Mouse (Mus musculus) hindbrain, embryonic 15.5 days (tissue): Measurements from ENCODE around the gene Akirin2. TPM values are rescaled to one million over a fixed set of nuclear protein-coding genes. Genes with fewer than 3 reads are reported as not detected.

Experiments
- ATAC-seq: fragments of 200-750 bp; cut with Nextera tagmentation; 2 replicates; pipeline ENCODE4 v1.8.0; 2017; ENCODE audit warnings: low read depth, moderate number of reproducible peaks, moderate TSS enrichment; ENCODE audit not compliant: low FRiP score
- H3K27ac ChIP-seq: fragments of 300-500 bp; sonication (generic); replicated peaks from 2 replicates; pipeline ENCODE4 v1.5.1; 2015; ENCODE audit warnings: mild to moderate bottlenecking, inconsistent platforms
- H3K27me3 ChIP-seq: fragments of 300-500 bp; sonication (generic); 2 replicates; pipeline ENCODE4 v1.6.1; 2015; ENCODE audit warnings: control low read depth, inconsistent platforms
- H3K36me3 ChIP-seq: fragments of 300-500 bp; sonication (generic); 2 replicates; pipeline ENCODE4 v1.6.1; 2015; ENCODE audit warnings: control low read depth, inconsistent platforms
- H3K4me1 ChIP-seq: fragments of 300-500 bp; sonication (generic); replicated peaks from 2 replicates; pipeline ENCODE4 v1.6.1; 2015; ENCODE audit warnings: control low read depth, inconsistent platforms
- H3K4me2 ChIP-seq: fragments of 300-500 bp; sonication (generic); 2 replicates; pipeline ENCODE4 v1.6.1; 2015; ENCODE audit warnings: moderate library complexity, mild to moderate bottlenecking, inconsistent platforms
- H3K4me3 ChIP-seq: fragments of 300-500 bp; sonication (generic); 2 replicates; pipeline ENCODE4 v1.5.1; 2015; ENCODE audit warnings: mild to moderate bottlenecking, inconsistent platforms
- H3K9ac ChIP-seq: fragments of 300-500 bp; sonication (generic); 2 replicates; pipeline ENCODE4 v1.6.1; 2015; ENCODE audit warnings: inconsistent platforms
- H3K9me3 ChIP-seq: fragments of 300-500 bp; sonication (generic); 2 replicates; pipeline ENCODE4 v1.6.1; 2016; ENCODE audit warnings: control low read depth, inconsistent platforms
- WGBS: fragments of 180-500 bp; shearing (Covaris S2); methylation state at CpG from one replicate; pipeline ENCODE4 v1.1.7; 2015; 5-methylcytosine and 5-hydroxymethylcytosine counted together
- polyA plus RNA-seq: library from polyadenylated mRNA; unstranded; fragments of >200 nt; fragmentation: Nextera tagmentation; extraction: Ambion mirVana; gene quantifications from 2 replicates; pipeline ENCODE4 v1.2.1, GENCODE M21; 2015

Akirin2 gene
- polyA plus RNA-seq, 1 experiment from 2014 or later = 94.8 TPM

DNA sequence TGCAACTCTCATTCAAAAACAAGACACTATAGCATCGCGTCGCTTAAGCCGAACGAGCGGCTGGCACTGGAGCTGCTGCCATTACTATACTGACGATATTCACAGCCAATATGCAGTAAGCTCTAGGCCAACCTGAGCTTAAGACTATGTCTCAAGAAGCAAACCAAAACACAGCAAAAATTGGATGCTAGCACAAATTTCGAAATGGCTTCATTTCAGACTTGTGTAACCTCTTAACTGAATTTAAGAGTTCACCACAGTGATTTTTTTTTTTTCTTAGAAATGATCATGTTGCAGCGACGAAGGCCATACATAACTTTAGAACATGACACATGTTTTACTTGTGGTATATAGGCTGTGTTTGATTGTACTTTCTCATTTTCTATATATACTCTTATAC is 55.9 kb downstream of the Akirin2 start:
- no peak for ATAC-seq
- Histone ChIP-seq H3K36me3 (peaks cover 38% of the 10 kb centered on the region), H3K4me1 (no peaks in the 10 kb centered on the region; the same call in 1 of the 2 replicates), H3K4me3 (no peak overlapping the region), H3K9ac (no peak overlapping the region), H3K9me3 (no peaks in the 10 kb centered on the region), H3K27me3 (no peaks in the 10 kb centered on the region), H3K27ac (no peak overlapping the region), H3K4me2 (no peak overlapping the region)
- 97% methylated on average over 10 of the region's 10 CpGs for WGBS

DNA sequence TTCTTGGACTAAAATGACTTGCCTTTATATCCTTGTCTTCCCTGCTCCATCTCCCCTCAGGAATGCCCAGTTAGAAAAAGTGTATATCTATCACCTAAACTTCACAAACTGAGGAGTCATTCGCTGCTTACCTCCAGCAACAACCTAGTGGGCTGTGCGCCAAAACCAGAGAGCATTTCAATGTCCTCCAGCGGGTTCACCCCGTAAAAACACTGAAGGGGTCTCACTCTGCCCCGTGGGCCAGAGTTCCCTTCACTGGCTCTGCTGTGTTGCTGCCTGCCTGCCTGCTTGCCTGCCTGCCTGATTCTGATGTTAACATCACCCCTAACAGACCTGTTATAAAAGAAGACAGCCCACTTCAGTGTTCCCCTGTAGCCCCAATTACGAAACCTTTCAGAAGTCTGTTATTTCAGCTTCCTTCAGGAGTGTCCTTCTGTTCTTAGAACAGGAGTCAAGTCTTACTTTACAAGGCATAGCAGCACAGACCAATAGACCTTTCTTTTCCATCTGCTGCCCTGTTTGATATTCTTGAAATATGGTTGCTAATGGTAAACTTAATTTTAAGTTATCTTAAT is 62.9 kb downstream of the Akirin2 start:
- Histone ChIP-seq H3K9me3 (no peaks in the 10 kb centered on the region), H3K4me1 (peaks cover 27% of the 10 kb centered on the region), H3K9ac (peak overlapping the region; percentile 83; the same call in 1 of the 2 replicates), H3K27ac (no peak overlapping the region), H3K27me3 (no peaks in the 10 kb centered on the region), H3K4me2 (peak overlapping the region; percentile 82), H3K4me3 (peak overlapping the region; percentile 90), H3K36me3 (peaks cover 3% of the 10 kb centered on the region; the same call in 1 of the 2 replicates)
- 75% methylated on average over 6 of the region's 6 CpGs for WGBS
- ATAC-seq = no peak

DNA sequence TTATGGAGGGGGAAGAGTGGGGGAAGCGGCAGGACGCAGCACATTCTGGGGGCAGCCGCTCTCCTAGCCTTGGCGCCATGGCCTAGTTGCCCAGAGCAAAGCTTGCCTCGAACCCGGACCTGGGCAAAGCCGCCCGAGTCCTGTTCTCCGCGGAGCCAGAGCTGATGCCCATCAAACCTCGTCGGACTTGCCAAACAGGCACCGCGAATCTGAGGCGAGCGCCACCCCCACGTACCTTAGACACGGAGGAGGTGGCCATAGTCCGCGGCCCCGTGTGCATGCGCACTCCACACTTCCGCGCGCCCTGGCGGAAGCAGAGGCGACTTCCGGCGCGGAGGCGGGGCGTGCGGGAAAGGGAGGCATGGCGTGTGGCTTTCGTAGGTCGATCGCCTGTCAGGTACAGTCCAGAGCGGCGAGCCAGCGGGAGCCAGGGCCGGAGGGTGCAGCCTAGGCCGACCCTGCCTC is 63.9 kb downstream of the Akirin2 start, which contains the start of the genes Orc3 and Rars2:
Gene Orc3 (minus strand): TSS at position 315 of the 465 bp plus-strand sequence.
Gene Rars2 (plus strand): TSS at position 328 of the 465 bp plus-strand sequence.
- H3K36me3 ChIP-seq = no peaks in the 10 kb centered on the region
- under 1% methylated on average over 42 of the region's 42 CpGs for WGBS
- peak; percentile 99 for ATAC-seq
- no peaks in the 10 kb centered on the region for H3K9me3 ChIP-seq
- H3K4me2 ChIP-seq = peak within 1 kb of the TSS; percentile 82
- H3K27me3 ChIP-seq = no peaks in the 10 kb centered on the region
- H3K4me3 ChIP-seq = peak within 1 kb of the TSS; percentile 90
- H3K4me1 ChIP-seq = peaks cover 27% of the 10 kb centered on the region
- peak within 1 kb of the TSS; percentile 83 for H3K9ac ChIP-seq
- peak within 1 kb of the TSS; percentile 89 for H3K27ac ChIP-seq

DNA sequence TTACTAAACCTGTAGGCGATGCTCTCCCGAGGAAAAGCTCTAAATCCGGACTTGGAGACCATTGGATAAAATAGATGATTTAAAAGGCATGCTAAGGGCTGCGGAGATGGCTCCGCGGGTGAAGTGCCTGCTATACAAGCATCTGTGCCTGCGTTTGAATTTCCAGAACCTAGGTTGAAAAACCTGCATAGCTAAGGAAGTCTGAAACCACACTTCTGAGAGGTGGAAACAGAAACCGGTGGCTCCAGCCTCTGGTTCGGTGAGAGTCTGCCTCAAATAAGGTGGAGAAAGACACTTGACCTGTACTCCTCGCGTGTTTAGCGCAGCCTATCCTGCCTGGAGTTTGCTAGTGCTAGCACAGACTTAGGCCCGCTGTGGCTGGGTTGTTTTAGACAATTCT is 64.6 kb downstream of the Akirin2 start:
- WGBS = 2% methylated on average over 13 of the region's 13 CpGs
- Histone ChIP-seq H3K4me3 (peak overlapping the region; percentile 90), H3K4me2 (peak overlapping the region; percentile 82)

DNA sequence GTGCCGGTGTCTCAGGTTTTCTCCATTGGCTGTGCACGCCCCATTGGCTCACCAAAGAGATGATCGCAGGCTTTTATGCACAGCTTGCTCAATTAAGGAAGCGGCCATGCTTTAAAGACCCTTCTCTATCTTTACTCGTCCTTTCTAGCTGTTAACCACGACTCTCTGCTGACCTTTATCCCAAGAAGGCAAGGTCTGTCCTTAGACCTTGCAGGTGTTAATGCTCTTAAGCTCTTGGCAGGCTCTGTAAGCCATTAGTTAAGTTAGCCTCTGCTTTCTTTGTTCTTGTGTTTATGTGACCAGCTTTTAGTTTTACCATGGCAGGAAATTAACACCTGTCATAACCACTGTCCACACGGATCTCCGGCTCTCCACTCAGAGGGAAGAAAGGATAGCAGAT is 65.4 kb downstream of the Akirin2 start:
- Histone ChIP-seq H3K27me3 (no peaks in the 10 kb centered on the region), H3K27ac (peak overlapping the region; percentile 89; the same call in 1 of the 2 replicates), H3K9me3 (no peaks in the 10 kb centered on the region), H3K4me1 (peaks cover 27% of the 10 kb centered on the region), H3K9ac (peak overlapping the region; percentile 83), H3K36me3 (0 out of 2 replicates have a peak, but pooled peaks cover 3% of the 10 kb centered on the region), H3K4me3 (peak overlapping the region; percentile 90), H3K4me2 (peak overlapping the region; percentile 82)
- 50% methylated on average over 8 of the region's 8 CpGs for WGBS
- no peak for ATAC-seq

More for the DNA sequence above, 64.6 kb downstream of the Akirin2 start:
- H3K27me3 ChIP-seq = no peaks in the 10 kb centered on the region
- peak; percentile 23 for ATAC-seq
- H3K36me3 ChIP-seq = 0 out of 2 replicates have a peak, but pooled peaks cover 1% of the 10 kb centered on the region
- peaks cover 27% of the 10 kb centered on the region for H3K4me1 ChIP-seq
- peak overlapping the region; percentile 89 for H3K27ac ChIP-seq
- H3K9ac ChIP-seq = peak overlapping the region; percentile 83
- no peaks in the 10 kb centered on the region for H3K9me3 ChIP-seq

Other genes starting within 250 kb of the Akirin2 start
- gene Orc3, start 64.0 kb downstream of the Akirin2 start, polyA plus RNA-seq = 75.1 and 76.6 TPM in 2 replicates
- gene Rars2, start 64.0 kb downstream of the Akirin2 start, polyA plus RNA-seq = 51.4 and 54.8 TPM in 2 replicates
- 47.4 and 47.7 TPM in 2 replicates for gene Slc35a1, start 136.5 kb downstream of the Akirin2 start, polyA plus RNA-seq
- gene Cfap206, start 179.3 kb downstream of the Akirin2 start, polyA plus RNA-seq = 2.9 and 3.4 TPM in 2 replicates
- not detected in 2 replicates for gene Gm136, start 205.3 kb downstream of the Akirin2 start, polyA plus RNA-seq
- 48.6 and 50.3 TPM in 2 replicates for gene Smim8, start 227.5 kb downstream of the Akirin2 start, polyA plus RNA-seq